Mouse (Mus musculus): ENCODE measurements around the gene Bcl3. TPM values are rescaled to one million over a fixed set of nuclear protein-coding genes. Genes with fewer than 3 reads are reported as not detected.

Gene Bcl3
- polyA plus RNA-seq (2016; fragmentation: Nextera tagmentation; extraction: Ambion mirVana) = 1.4 and 1.7 TPM in 2 replicates

DNA sequence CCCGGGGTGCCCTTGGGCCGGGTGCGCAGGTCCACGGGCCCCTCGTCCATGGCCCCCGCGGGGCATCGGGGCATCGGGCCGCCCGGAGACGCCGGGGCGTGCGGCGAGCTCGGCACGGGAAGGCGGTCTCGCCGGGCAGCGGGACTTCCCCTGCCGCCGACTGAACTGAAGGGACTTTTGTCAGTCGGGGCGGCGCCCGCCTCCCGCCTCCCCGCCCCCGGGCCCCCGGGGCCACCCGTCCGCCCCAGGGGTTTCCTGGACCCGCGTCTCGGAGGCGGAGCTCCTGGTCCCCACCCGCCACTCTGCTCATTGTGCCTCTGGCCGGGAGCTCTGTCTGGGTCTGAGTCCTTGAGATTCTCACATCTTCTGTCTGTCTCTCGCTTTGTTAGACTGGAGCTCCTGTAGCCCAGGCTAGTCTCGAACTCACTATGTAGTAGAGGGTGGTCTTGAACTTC lies at the start of gene Bcl3:
TSS of gene Bcl3 (minus strand) at position 167 of the 455 bp plus-strand sequence.
- peaks cover 5% of the 10 kb centered on the region for H3K9me3 ChIP-seq (replicated peaks)
- peak within 1 kb of the TSS; percentile 71 for H3K9ac ChIP-seq
- peak within 1 kb of the TSS; percentile 48 for H3K4me3 ChIP-seq
- H3K36me3 ChIP-seq = no peaks in the 10 kb centered on the region
- peaks cover 37% of the 10 kb centered on the region for H3K27me3 ChIP-seq (replicated peaks)
- H3K4me1 ChIP-seq (replicated peaks) = peaks cover 21% of the 10 kb centered on the region
- ATAC-seq (ENCODE audit: insufficient number of reproducible peaks, low FRiP score) = no peak
- peak within 1 kb of the TSS; percentile 63 for H3K27ac ChIP-seq (ENCODE audit: poor library complexity, severe bottlenecking)
- 3% methylated on average over 42 of the region's 42 CpGs for WGBS
- H3K4me2 ChIP-seq = peak within 1 kb of the TSS; percentile 75

DNA sequence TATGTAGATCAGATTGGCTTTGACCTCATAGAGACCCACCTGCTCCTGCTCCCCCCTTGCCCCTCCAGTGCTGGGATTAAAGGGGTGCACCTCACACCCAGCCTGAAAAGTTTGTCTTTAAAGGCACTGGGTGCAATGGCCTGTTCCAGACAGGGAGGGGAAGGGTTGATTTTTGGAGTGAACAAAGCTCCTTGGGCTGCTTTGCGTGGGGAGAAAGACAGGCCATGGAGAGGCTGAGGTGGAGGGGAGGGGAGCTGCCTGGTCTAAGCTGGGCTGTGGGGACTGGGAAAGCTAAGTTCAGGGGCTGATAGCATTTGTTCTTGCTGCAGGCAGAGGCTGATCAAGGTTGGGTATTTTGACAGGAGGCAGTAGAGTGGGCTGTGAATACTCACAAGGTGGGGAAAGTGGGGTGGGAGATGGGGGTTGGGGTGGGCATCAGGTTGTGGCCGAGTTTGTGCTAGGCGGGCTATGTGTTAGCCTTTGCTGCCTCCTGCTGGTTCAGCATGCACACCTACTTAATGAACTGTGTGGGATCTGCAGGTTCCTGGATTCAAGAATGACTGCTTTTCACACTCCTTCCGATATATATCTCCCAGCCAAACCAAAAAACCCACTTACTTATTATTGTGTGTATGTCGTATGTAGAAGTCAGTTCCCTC lies 49.5 kb upstream of the Bcl3 start:
- no peak overlapping the region for H3K4me3 ChIP-seq
- no peaks in the 10 kb centered on the region for H3K27me3 ChIP-seq (replicated peaks)
- H3K36me3 ChIP-seq = no peaks in the 10 kb centered on the region
- WGBS = 34% methylated on average over 5 of the region's 5 CpGs
- 0 out of 2 replicates have a peak, but pooled peaks have one; percentile 26 for ATAC-seq (ENCODE audit: insufficient number of reproducible peaks, low FRiP score)
- H3K9me3 ChIP-seq (replicated peaks) = no peaks in the 10 kb centered on the region
- peaks cover 7% of the 10 kb centered on the region; the same call in 1 of the 2 replicates for H3K4me1 ChIP-seq (replicated peaks)
- no peak overlapping the region for H3K4me2 ChIP-seq
- no peak overlapping the region for H3K27ac ChIP-seq (ENCODE audit: poor library complexity, severe bottlenecking)
- H3K9ac ChIP-seq = no peak overlapping the region

DNA sequence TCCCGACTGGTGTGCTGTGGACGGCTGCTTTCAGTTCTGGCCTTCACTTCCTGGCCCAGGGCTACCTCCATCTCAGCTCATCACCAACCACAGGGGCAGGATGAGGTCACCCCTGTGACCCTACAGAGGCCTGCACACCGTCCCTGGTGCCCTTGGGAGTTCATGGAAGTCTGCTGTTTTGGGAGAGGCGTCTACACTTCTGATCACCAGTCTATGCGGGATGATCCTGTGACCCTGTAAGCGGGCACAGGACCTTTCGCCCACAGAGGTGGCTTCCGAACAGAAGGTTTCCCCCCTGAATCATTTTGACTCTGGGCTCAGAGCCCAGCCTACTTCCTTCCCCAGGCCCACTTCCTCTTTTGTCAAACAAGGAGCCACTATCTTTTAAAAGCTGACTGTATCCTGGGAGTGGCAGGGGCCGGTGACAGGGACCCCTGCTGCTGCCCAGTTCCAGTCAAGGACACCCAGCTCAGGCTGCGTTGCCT lies 48.6 kb upstream of the Bcl3 start:
- no peaks in the 10 kb centered on the region for H3K9me3 ChIP-seq (replicated peaks)
- H3K27ac ChIP-seq (ENCODE audit: poor library complexity, severe bottlenecking) = no peak overlapping the region
- H3K36me3 ChIP-seq = no peaks in the 10 kb centered on the region
- H3K4me3 ChIP-seq = no peak overlapping the region
- H3K27me3 ChIP-seq (replicated peaks) = no peaks in the 10 kb centered on the region
- H3K4me1 ChIP-seq (replicated peaks) = peaks cover 11% of the 10 kb centered on the region; the same call in 1 of the 2 replicates
- no peak overlapping the region for H3K4me2 ChIP-seq
- WGBS = 48% methylated on average over 10 of the region's 10 CpGs
- no peak for ATAC-seq (ENCODE audit: insufficient number of reproducible peaks, low FRiP score)
- H3K9ac ChIP-seq = no peak overlapping the region

DNA sequence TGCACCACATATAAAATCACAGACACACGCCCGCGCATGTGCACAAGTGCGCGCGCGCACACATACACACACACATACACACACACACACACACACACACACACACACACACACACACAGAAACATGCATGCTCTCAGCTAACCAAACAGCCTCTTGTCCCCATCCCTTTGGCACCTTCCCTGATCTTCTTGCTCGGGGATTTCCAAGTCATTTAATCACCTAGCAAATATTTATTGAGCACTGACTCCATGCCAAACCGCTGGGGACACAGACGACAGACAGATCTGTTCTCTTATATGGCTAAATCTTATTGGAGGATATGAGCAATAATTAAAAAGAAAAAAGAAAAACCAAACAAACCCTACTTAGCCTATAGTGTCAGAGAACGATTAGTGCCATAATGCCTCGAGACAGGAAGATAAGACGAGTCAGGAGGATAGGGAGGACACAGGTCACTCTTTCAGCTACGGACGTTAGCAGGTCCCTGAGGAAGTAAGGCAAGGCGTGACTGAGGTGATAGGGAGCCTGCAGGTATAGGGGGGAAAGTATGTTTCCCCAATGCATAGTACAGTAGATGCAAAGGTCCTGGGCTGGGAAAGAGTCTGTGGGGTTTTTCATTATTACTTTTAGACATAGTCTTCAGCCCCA lies 45.3 kb upstream of the Bcl3 start:
- no peak overlapping the region for H3K27ac ChIP-seq (ENCODE audit: poor library complexity, severe bottlenecking)
- H3K9me3 ChIP-seq (replicated peaks) = no peaks in the 10 kb centered on the region
- WGBS = 82% methylated on average over 16 of the region's 16 CpGs
- no peak overlapping the region for H3K4me3 ChIP-seq
- H3K4me1 ChIP-seq (replicated peaks) = peaks cover 15% of the 10 kb centered on the region; the same call in 1 of the 2 replicates
- no peak overlapping the region for H3K4me2 ChIP-seq
- H3K9ac ChIP-seq = no peak overlapping the region
- H3K27me3 ChIP-seq (replicated peaks) = no peaks in the 10 kb centered on the region
- no peak for ATAC-seq (ENCODE audit: insufficient number of reproducible peaks, low FRiP score)
- no peaks in the 10 kb centered on the region for H3K36me3 ChIP-seq

DNA sequence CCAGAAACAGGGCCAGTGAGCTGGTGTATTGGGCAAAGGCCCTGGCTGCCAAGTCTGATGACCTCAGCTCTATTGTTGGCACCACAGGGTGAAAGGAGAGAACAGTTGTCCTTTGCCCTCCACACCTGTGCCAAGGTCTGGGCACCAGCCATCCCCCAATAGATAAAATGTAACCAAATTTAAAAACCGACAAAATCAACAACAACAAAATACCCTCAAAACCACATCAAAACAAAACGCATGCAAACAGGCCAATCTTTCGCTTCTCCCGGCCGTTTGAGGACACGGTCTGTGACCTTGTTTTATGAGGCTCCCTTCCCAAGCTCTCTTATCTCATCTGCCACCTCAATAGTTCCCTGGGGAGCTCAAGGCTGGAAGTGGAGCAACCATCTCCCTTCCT lies 43.9 kb upstream of the Bcl3 start:
- H3K27me3 ChIP-seq (replicated peaks) = no peaks in the 10 kb centered on the region
- H3K4me3 ChIP-seq = no peak overlapping the region
- no peak overlapping the region for H3K9ac ChIP-seq
- no peak overlapping the region for H3K4me2 ChIP-seq
- H3K9me3 ChIP-seq (replicated peaks) = 0 out of 2 replicates have a peak, but pooled peaks cover 3% of the 10 kb centered on the region
- ATAC-seq (ENCODE audit: insufficient number of reproducible peaks, low FRiP score) = no peak
- WGBS = 62% methylated on average over 6 of the region's 6 CpGs
- no peak overlapping the region for H3K27ac ChIP-seq (ENCODE audit: poor library complexity, severe bottlenecking)
- H3K4me1 ChIP-seq (replicated peaks) = peaks cover 9% of the 10 kb centered on the region; the same call in 1 of the 2 replicates
- H3K36me3 ChIP-seq = no peaks in the 10 kb centered on the region

DNA sequence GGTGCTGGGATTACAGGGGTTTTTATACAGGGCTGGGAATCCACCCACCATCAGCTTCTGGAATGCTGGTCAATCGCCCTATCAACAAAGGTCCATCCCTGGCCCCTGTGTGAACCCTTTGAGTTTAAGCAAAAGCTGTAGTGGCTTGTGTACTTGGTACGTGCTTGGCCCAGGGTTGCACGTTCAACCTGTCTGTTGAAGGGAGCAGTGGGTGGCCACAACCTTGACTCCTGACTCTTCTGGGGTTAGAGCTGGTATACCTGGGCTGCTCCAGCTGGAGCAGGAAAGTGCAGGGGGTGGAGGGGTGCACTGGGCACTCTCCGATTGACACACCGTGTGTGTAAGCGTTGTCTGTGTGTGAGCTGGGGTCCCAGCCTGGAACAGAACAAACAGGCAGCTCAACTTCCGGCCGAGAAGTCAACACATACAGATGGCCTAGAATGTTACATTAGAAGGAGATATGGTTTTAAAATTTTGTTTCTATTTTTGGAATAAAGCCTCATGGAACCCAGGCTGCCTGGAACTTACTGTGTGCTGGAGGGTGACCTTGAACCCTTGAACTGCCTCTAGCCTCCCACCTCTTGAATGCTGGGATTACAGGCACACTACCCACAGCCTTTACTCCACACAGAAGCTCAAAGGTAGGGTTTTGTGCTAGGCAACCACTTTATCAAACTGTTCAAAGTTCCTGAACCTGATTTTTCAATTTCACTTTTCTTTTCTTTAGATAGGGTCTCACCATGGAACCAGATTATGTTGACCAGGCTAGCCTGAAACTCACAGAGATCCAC lies 42.9 kb upstream of the Bcl3 start:
- Histone ChIP-seq H3K27ac (ENCODE audit: poor library complexity, severe bottlenecking) (no peak overlapping the region), H3K4me2 (no peak overlapping the region), H3K4me3 (no peak overlapping the region), H3K4me1 (replicated peaks) (peaks cover 7% of the 10 kb centered on the region; the same call in 1 of the 2 replicates), H3K36me3 (no peaks in the 10 kb centered on the region), H3K9ac (no peak overlapping the region), H3K9me3 (replicated peaks) (0 out of 2 replicates have a peak, but pooled peaks cover 3% of the 10 kb centered on the region), H3K27me3 (replicated peaks) (no peaks in the 10 kb centered on the region)
- 73% methylated on average over 8 of the region's 8 CpGs for WGBS
- ATAC-seq (ENCODE audit: insufficient number of reproducible peaks, low FRiP score) = no peak

DNA sequence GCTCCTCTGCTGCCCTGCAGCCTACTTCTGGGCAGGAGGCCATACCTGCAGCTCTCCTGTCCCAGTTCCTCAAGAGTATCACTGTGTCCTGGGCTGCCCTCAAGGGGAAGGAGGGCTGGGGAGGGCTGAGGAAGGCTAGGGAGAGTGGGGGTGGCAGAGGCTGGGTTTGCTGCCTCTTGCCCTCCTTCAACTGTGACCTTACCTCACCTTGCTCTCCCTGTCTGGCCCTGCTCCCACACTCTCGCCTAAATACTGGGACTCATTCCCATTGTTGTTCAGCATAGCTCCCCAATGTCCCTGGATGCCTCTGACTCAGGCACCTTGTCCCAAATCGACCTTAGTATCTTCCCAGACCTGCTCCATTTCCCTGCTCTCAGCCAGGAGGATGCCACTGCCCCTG lies 41.7 kb upstream of the Bcl3 start:
- no peak overlapping the region for H3K9ac ChIP-seq
- H3K4me3 ChIP-seq = no peak overlapping the region
- H3K4me1 ChIP-seq (replicated peaks) = peaks cover 7% of the 10 kb centered on the region; the same call in 1 of the 2 replicates
- H3K36me3 ChIP-seq = no peaks in the 10 kb centered on the region
- H3K27ac ChIP-seq (ENCODE audit: poor library complexity, severe bottlenecking) = no peak overlapping the region
- no peak overlapping the region for H3K4me2 ChIP-seq
- WGBS = 39% methylated on average over 2 of the region's 2 CpGs
- H3K9me3 ChIP-seq (replicated peaks) = 0 out of 2 replicates have a peak, but pooled peaks cover 3% of the 10 kb centered on the region
- ATAC-seq (ENCODE audit: insufficient number of reproducible peaks, low FRiP score) = no peak
- no peaks in the 10 kb centered on the region for H3K27me3 ChIP-seq (replicated peaks)

DNA sequence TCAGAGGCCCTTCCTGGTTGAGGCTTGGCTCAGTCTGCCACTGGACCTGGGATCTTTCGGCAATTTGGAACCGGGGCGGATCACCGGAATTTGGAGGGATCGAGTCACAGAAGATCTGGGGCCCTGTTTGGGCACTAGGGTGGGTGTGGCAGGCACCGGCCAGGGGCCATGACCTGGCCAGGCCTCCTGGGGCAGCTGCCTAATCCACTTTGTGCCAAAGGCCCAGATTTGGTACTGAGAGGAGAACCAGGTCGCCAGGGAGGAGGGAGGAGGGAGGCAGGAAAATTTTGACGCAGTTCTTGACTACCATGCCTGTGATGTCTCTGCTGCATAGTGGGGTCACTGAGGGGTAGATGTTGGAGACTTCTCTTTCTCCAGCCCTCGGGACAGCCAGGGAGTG lies 38.6 kb upstream of the Bcl3 start, which contains the start of gene Ceacam16:
TSS of gene Ceacam16 (minus strand) at position 101 of the 400 bp plus-strand sequence.
- Histone ChIP-seq H3K27ac (ENCODE audit: poor library complexity, severe bottlenecking) (no peak within 1 kb of the TSS), H3K9me3 (replicated peaks) (0 out of 2 replicates have a peak, but pooled peaks cover 3% of the 10 kb centered on the region), H3K4me2 (no peak within 1 kb of the TSS), H3K4me3 (no peak within 1 kb of the TSS), H3K36me3 (no peaks in the 10 kb centered on the region), H3K4me1 (replicated peaks) (peaks cover 3% of the 10 kb centered on the region; the same call in 1 of the 2 replicates), H3K9ac (no peak within 1 kb of the TSS), H3K27me3 (replicated peaks) (0 out of 2 replicates have a peak, but pooled peaks cover 9% of the 10 kb centered on the region)
- no peak for ATAC-seq (ENCODE audit: insufficient number of reproducible peaks, low FRiP score)
- 71% methylated on average over 9 of the region's 9 CpGs for WGBS

DNA sequence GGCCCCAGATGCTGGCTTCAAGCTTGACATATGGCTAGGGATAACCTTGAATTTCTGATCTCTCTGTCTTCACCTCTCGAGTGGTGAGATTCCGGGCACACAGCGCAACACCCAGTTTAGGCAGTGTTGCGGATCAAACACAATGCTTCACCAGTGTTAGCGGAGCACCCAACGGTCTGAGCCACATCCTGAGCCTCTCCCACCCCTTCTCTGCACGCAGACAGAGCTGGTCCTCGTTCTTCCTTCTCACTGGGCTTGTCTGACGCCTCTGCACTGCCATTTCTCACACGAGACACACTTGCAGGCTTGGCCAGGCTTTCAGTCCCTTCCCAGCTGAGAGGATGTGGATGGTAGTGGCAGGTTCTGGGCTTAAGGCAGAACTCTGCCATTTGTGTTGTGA lies 37.2 kb upstream of the Bcl3 start:
- Histone ChIP-seq H3K9me3 (replicated peaks) (0 out of 2 replicates have a peak, but pooled peaks cover 3% of the 10 kb centered on the region), H3K9ac (no peak overlapping the region), H3K36me3 (no peaks in the 10 kb centered on the region), H3K27ac (ENCODE audit: poor library complexity, severe bottlenecking) (no peak overlapping the region), H3K4me1 (replicated peaks) (no peaks in the 10 kb centered on the region), H3K4me3 (no peak overlapping the region), H3K27me3 (replicated peaks) (0 out of 2 replicates have a peak, but pooled peaks cover 14% of the 10 kb centered on the region), H3K4me2 (no peak overlapping the region)
- no peak for ATAC-seq (ENCODE audit: insufficient number of reproducible peaks, low FRiP score)
- WGBS = 55% methylated on average over 10 of the region's 10 CpGs

DNA sequence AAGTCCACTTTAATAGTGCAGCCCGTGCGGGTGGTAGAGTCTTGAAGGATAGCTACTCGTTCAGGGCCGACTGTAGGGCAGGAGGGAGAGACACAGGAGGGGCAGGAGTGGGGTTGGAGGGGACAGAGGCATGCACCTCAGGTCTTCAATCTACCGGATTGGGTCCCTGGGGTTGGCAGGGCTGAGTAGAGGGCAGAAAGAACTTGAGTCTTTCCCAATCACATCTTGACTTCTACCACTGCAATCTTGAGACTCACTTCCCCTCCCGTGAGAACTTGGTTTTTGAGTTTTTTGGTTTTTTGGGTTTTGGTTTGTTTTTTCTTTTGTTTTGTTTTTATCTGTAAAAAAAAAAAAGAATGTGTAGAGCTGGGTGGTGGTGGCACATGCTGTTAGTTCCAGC lies 33.7 kb upstream of the Bcl3 start:
- H3K4me2 ChIP-seq = no peak overlapping the region
- H3K9me3 ChIP-seq (replicated peaks) = no peaks in the 10 kb centered on the region
- H3K27ac ChIP-seq (ENCODE audit: poor library complexity, severe bottlenecking) = no peak overlapping the region
- H3K27me3 ChIP-seq (replicated peaks) = peaks cover 45% of the 10 kb centered on the region
- no peaks in the 10 kb centered on the region for H3K36me3 ChIP-seq
- peaks cover 6% of the 10 kb centered on the region for H3K4me1 ChIP-seq (replicated peaks)
- H3K9ac ChIP-seq = no peak overlapping the region
- H3K4me3 ChIP-seq = no peak overlapping the region
- ATAC-seq (ENCODE audit: insufficient number of reproducible peaks, low FRiP score) = no peak
- WGBS = 74% methylated on average over 6 of the region's 6 CpGs
